Mouse (Mus musculus) lung, embryonic 16.5 days (tissue): ENCODE measurements at regions not wholly inside any gene's neighbourhood (a gene's known extent, or its start where the extent isn't known, plus 50 kb on each side); places are given as distances from the start of the nearest gene placed in this dataset.

Source experiments
- ATAC-seq: fragments of 200-750 bp; cut with Nextera tagmentation; 2 replicates; pipeline ENCODE4 v1.8.0; 2017; ENCODE audit warnings: low read depth, mild to moderate bottlenecking, moderate library complexity
- H3K27ac ChIP-seq: fragments of 300-500 bp; sonication (generic); 2 replicates; pipeline ENCODE4 v1.5.1; 2014; ENCODE audit warnings: mild to moderate bottlenecking, control low read depth, low read length
- H3K27me3 ChIP-seq: fragments of 300-500 bp; sonication (generic); 2 replicates; pipeline ENCODE4 v1.6.1; 2014; ENCODE audit warnings: low read depth, low read length, mixed read lengths; ENCODE audit not compliant: control insufficient read depth, insufficient read depth
- H3K36me3 ChIP-seq: fragments of 300-500 bp; sonication (generic); 2 replicates; pipeline ENCODE4 v1.6.1; 2014; ENCODE audit warnings: low read length; ENCODE audit not compliant: control insufficient read depth, insufficient read depth
- H3K4me1 ChIP-seq: fragments of 300-500 bp; sonication (generic); replicated peaks from 2 replicates; pipeline ENCODE4 v1.6.1; 2014; ENCODE audit warnings: low read length, mixed read lengths; ENCODE audit not compliant: control insufficient read depth, insufficient read depth
- H3K4me2 ChIP-seq: fragments of 300-500 bp; sonication (generic); 2 replicates; pipeline ENCODE4 v1.6.1; 2014; ENCODE audit warnings: low read depth, low read length, control low read depth
- H3K4me3 ChIP-seq: fragments of 300-500 bp; sonication (generic); 2 replicates; pipeline ENCODE4 v1.5.1; 2014; ENCODE audit warnings: mild to moderate bottlenecking, low read length, control low read depth
- H3K9ac ChIP-seq: fragments of 300-500 bp; sonication (generic); 2 replicates; pipeline ENCODE4 v1.6.1; 2014; ENCODE audit warnings: low read length, control low read depth
- H3K9me3 ChIP-seq: fragments of 300-500 bp; sonication (generic); 2 replicates; pipeline ENCODE4 v1.6.1; 2016; ENCODE audit warnings: low read length; ENCODE audit not compliant: control insufficient read depth
- whole genome bisulfite sequencing: fragments of 180-500 bp; shearing (Covaris S2); extraction: QIAGEN DNeasy Blood & Tissue Kit; methylation state at CpG from one replicate; pipeline ENCODE4 v1.1.7; 2014; 5-methylcytosine and 5-hydroxymethylcytosine counted together

DNA sequence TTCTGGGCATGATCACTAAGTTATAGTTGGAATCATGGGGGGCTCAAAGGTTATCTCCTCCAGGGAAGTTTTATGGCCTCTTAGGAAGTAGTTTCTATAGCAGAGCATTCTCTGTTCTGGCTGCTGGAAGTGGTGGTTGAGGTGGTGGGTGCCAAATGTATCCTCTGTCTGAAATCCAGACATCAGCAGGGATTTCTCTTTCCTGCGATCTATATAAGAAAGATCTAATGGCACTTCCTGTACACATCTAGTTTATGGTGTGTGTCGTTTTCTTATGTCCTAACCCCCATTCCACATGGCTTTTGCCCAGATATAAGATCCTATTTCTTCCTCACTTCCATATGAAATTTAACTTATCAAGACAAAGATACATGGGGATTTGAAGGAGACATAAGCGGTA lies 300.1 kb upstream of the Frg1 start:
- ATAC-seq = no peak
- Histone ChIP-seq H3K9ac (no peak overlapping the region), H3K4me3 (no peak overlapping the region), H3K27me3 (no peaks in the 10 kb centered on the region), H3K36me3 (no peaks in the 10 kb centered on the region), H3K4me1 (no peaks in the 10 kb centered on the region), H3K9me3 (no peaks in the 10 kb centered on the region), H3K4me2 (no peak overlapping the region), H3K27ac (no peak overlapping the region)
- WGBS = 82% methylated on average over 3 of the region's 3 CpGs

DNA sequence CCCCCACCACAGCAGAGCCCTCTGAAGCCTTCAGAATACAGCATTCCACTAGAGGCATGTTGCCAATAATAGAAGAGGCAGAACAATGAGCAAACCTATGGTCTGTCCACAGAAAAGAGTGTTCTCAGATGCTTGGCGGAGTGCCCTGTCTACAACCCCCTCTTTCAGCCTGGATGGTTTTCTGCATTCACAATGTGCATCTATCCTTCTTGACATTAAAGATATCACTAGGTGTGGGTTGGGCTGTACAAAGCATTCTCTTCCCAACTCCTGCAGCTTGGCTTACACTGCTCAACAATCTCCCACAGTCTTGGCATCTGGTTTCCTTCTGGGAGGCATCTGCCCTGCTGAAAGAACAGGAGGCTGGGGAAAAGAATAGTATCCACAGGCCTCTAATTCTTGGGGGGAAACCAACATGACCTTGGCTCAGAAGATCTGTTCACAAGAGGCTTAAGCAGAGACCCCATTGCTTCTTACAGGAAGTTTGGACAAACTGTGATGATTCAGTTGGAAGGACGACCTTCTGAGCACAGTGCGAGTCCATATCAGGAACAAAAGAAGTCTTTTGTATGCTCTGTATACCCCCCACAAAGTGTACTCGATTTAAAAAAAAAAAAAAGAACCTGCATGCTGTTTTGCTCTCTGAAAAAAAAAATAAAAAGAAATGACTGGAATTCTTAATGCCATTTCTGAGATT lies 296.9 kb upstream of the Frg1 start:
- Histone ChIP-seq H3K27me3 (no peaks in the 10 kb centered on the region), H3K9me3 (no peaks in the 10 kb centered on the region), H3K4me1 (no peaks in the 10 kb centered on the region), H3K4me3 (no peak overlapping the region), H3K9ac (no peak overlapping the region), H3K36me3 (no peaks in the 10 kb centered on the region), H3K27ac (no peak overlapping the region), H3K4me2 (no peak overlapping the region)
- WGBS = 55% methylated on average over 4 of the region's 4 CpGs
- ATAC-seq = no peak; the same call in 1 of the 2 replicates

DNA sequence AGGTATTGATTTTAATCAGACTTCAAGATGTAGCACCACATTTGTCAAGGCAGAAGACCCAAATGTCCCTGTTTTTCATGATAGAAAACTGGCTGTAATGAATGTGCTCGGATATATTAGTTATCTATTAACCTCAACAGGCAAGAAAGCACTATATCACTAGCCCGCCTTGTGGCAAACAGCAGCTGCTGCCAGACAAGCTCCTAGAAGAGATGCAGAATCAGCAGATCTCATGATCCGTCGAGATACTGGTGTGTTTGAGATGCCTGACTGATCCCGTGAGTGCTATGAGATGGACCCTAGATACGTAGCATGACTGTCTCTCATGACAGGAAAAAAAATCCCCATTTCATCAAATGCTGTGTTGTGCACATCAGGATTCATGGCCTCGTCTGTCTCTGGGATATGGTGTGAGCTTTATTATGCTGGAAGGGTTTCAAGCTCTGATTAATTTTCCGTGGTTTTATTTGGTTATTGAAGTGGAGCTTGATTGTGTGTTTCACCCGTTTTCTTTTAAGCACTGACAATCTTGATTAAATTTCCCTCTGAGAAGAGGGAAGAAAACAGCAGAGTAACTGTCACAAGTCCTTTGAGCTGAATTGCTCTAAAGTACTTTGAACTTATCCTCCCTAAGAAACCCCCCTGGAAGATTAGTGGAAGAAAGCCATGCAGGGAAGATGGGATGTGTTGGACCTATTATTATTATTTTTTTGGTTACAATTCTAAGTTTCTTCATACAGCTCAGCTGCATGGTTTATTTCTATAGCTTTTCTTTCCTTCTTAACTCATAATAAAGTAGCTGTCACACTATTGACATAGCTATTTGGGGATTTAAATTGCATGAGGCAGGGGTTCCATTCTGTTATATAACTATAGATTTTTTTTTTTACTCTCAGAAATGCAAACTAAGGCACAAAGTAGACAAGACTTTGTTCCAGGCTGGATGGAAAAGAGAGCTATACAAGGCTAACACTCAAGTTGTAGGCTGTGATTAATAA lies 287.4 kb upstream of the Frg1 start:
- Histone ChIP-seq H3K4me2 (no peak overlapping the region), H3K9me3 (no peaks in the 10 kb centered on the region), H3K9ac (no peak overlapping the region), H3K27ac (no peak overlapping the region), H3K27me3 (no peaks in the 10 kb centered on the region), H3K4me1 (no peaks in the 10 kb centered on the region), H3K4me3 (no peak overlapping the region), H3K36me3 (no peaks in the 10 kb centered on the region)
- ATAC-seq = no peak
- 35% methylated on average over 9 of the region's 9 CpGs for WGBS
